ENCODE assay signal across 8 mouse cellular contexts in the genomic region with DNA sequence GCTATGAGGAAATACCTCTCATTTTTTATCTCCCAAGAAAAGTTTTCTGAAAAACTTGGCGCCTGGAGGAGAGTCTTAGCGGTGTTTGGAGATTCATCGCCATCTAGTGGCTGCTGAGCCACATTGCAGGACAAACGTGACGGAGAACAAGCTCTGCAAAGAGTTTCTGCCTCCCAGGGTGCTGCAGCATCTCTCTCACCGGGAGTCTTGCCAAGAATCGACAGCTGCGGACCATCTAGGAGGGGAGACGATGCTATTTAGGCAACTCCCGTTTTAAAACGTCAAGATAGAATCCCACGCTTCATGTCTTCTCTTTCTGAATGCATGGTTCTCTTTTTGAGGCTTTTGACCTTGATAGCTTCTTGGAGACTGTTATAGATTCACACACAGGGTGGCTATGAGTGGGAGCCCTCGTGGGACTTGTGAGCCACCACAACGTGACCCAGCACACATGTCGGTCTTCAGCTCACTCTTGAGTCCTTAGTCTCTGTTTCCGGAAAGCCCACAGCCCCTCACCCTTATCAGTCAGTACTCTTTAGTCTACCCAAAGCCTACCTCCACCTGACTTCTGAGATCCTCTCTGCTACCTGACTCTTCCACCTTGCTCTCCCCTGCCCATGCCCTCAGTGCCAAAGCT.
DNase-seq lines count a peak whose midpoint lies in the region; ATAC-seq lines count a peak whose summit lies in the region.

No protein-coding gene starts in this region.

- peak; percentile 63 for ATAC-seq in inflammation-experienced regulatory T-cells, adult 6 months
- peak; percentile 94 for ATAC-seq in megakaryocyte progenitor cell, adult 5-6 weeks (replicated peaks; ENCODE audit: poor library complexity)

- DNase-seq in adipocyte (ENCODE audit: low spot score) = peak; percentile 86
- peak; percentile 88 for DNase-seq in embryo, embryonic 10 days (ENCODE audit: low spot score)
- DNase-seq in gastrocnemius, postnatal 25 days = peak; percentile 67
- DNase-seq in left cerebral cortex, adult 9 months (ENCODE audit: low spot score in 2 of 2) = peak; percentile 69 to 90
- DNase-seq in right cerebral cortex, postnatal 14 days = peak; percentile 94
- peak; percentile 64 to 82 for DNase-seq in urinary bladder, postnatal 36 days (ENCODE audit: low spot score in 2 of 2)

Comparison
In these comparisons a context has a peak if more than half of its experiments do, and no peak if none do; other contexts are left out.
1. Peak in every context shown above with its lines: DNase-seq and ATAC-seq.